Mouse (Mus musculus) left cerebral cortex, adult 9 months (tissue): ENCODE data around the gene Vars2.
A peak's percentile ranks its signal among the peaks of the same experiment; 100 is the strongest.

Source experiments
- DNase-seq, 2 experiments: peaks; one replicate each; pipeline ENCODE4 v3.0.0; 2022; ENCODE audit warnings: low spot score in 2 of 2

Vars2 gene

DNA sequence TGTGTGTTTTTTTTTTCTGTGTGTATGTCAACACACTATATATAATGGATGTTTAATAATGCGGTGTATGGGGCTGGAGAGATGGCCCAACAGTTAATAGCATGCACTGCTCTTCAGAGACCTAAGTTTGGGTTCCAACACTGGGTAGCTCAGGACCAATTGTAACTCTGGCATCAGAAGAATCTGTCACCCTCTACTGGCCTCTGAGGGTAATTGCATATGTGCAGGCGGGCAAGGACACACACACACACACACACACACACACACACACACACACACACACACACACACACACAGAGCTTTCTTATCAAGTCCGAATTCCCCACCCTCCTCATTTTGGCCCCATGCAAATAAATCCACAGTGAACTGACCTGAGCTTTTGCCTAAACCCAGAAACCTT is 32.2 kb downstream of the Vars2 start:
- peak in 1 of 2 experiments; percentile 21 for DNase-seq

DNA sequence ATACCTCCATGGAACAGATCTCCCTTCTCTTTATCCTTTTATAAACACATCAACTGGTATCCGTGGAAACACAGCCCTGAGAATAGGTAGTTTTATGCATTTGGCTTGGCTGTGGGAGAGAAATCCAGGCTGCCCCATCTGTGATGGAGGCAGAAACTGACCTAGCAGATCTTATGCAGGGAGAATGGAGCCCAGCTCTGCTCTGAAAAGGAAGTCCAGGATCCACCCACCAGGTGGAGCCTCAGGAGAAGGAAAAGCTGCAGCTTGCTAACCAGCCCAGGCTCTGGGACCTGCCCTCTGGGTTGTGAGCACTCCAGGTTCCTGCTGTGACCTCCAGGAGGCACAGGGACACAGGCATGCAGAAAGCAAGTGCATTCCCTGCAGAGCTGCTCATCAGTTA is 33.4 kb downstream of the Vars2 start:
- peak; percentile 42 to 77 for DNase-seq

DNA sequence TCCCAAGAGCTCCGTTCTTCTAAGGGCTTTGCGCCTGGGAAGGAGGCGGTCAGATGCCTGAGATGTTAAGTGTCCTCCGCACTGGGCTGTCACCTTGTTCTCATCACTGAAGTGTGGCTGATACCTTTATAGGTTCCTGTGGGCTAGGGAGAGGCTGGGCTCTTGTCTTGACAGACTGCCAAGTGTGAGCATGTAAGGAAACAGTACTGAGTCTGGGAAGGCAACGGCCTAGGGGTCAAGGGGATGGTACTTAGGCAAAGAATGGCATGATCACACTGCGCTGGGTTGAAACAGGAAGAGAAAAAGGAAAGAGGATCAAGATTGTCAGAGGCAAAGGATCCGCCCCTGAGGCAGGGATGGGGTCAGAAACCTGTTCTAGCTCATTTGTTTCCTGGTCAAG is 40.9 kb downstream of the Vars2 start, which contains the start of gene Gm9573:
Gm9573 (minus strand) TSS at position 101 of the 400 bp plus-strand sequence.
- DNase-seq = no peak

DNA sequence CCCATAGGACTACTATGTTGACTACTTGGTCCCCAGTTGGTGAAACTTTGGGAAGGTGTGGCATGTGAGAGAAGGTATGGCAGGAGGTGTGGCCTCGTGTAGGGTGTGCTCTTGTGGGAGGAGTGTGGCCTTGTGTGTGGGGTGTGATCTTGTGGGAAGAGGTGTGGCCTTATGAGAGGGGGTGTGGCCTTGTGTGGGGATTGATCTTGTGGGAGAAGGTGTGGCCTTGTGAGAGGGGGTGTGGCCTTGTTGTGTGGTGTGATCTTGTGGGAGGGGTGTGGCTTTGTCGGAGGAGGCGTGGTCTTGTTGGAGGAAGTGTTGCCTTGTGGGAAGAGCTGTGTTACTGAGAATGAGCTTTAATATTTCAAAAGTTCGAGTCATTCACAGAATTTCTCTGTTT is 50.3 kb downstream of the Vars2 start:
- no peak for DNase-seq
